Comparison of ENCODE assay signal across 8 mouse cellular contexts in genomic region chr15:101976641-101977040, GRCm38 (mm10). TPM values are rescaled to one million over a fixed set of nuclear protein-coding genes. Genes with fewer than 3 reads are reported as not detected.
DNase-seq lines count a peak whose midpoint lies in the region; ATAC-seq and TF ChIP-seq lines count a peak whose summit lies in the region.

No protein-coding gene starts in this region.

- no peak for TF ChIP-seq POLR2A in liver, adult 2 months (IDR thresholded peaks at IDR 0.05; ENCODE audit: extremely low read depth, insufficient read depth, low read length)

- no peaks in the 10 kb centered on the region for H3K9me3 ChIP-seq in embryonic facial prominence, embryonic 12.5 days
- H3K9me3 ChIP-seq in midbrain, embryonic 14.5 days (ENCODE audit: control insufficient read depth, low read length): no peaks in the 10 kb centered on the region

- H3K79me2 ChIP-seq in liver, adult 2 months (ENCODE audit: control insufficient read depth, insufficient read depth, low read length): no peaks in the 10 kb centered on the region

- 0 out of 2 replicates have a peak, but pooled peaks have one; percentile 2 for ATAC-seq in embryonic facial prominence, embryonic 12.5 days (ENCODE audit: insufficient number of reproducible peaks, insufficient read depth, low FRiP score, low TSS enrichment)
- ATAC-seq in midbrain, embryonic 14.5 days (ENCODE audit: low FRiP score, low TSS enrichment): no peak
- no peak for ATAC-seq in frontal cortex, adult (ENCODE audit: low TSS enrichment)

- H3K27ac ChIP-seq in liver, adult 2 months (replicated peaks; ENCODE audit: insufficient read depth, low read depth, low read length): peak overlapping the region; percentile 74
- H3K27ac ChIP-seq in embryonic facial prominence, embryonic 12.5 days: peak overlapping the region; percentile 77
- no peak overlapping the region for H3K27ac ChIP-seq in midbrain, embryonic 14.5 days (replicated peaks; ENCODE audit: low read depth, low read length)

- H3K9ac ChIP-seq in liver, adult 2 months (ENCODE audit: low read depth, low read length): peak overlapping the region; percentile 67
- no peak overlapping the region for H3K9ac ChIP-seq in embryonic facial prominence, embryonic 12.5 days
- peak overlapping the region; percentile 53 for H3K9ac ChIP-seq in midbrain, embryonic 14.5 days (replicated peaks; ENCODE audit: low read length)

- no peaks in the 10 kb centered on the region for H3K27me3 ChIP-seq in liver, adult 2 months (ENCODE audit: control insufficient read depth, insufficient read depth, low read length)
- H3K27me3 ChIP-seq in embryonic facial prominence, embryonic 12.5 days: 0 out of 2 replicates have a peak, but pooled peaks cover 9% of the 10 kb centered on the region
- no peaks in the 10 kb centered on the region for H3K27me3 ChIP-seq in midbrain, embryonic 14.5 days (ENCODE audit: control insufficient read depth, insufficient read depth, low read length)

- H3K4me2 ChIP-seq in embryonic facial prominence, embryonic 12.5 days (replicated peaks): peak overlapping the region; percentile 76
- peak overlapping the region; percentile 71 for H3K4me2 ChIP-seq in midbrain, embryonic 14.5 days (ENCODE audit: low read length)

- 20% methylated on average over 3 of the region's 3 CpGs for WGBS in liver, adult 2 months
- WGBS in embryonic facial prominence, embryonic 12.5 days: 53% methylated on average over 3 of the region's 3 CpGs
- WGBS in midbrain, embryonic 14.5 days: 55% methylated on average over 3 of the region's 3 CpGs

- no peak overlapping the region for H3K4me3 ChIP-seq in liver, adult 2 months (ENCODE audit: insufficient read depth, low read depth, low read length)
- H3K4me3 ChIP-seq in embryonic facial prominence, embryonic 12.5 days: no peak overlapping the region
- H3K4me3 ChIP-seq in midbrain, embryonic 14.5 days (replicated peaks; ENCODE audit: low read depth, low read length): peak overlapping the region; percentile 35; the same call in 1 of the 2 replicates

- peak; percentile 72 for DNase-seq in liver, adult 2 months (ENCODE audit: extremely low read depth, low read depth, low spot score)
- DNase-seq in liver: no peak
- DNase-seq in kidney, adult 11 months: peak; percentile 62
- DNase-seq in midbrain, embryonic 14.5 days: no peak
- no peak for DNase-seq in gastrocnemius, postnatal 10 days
- no peak for DNase-seq in frontal cortex, postnatal 36 days (ENCODE audit: low spot score in 2 of 2)

- TF ChIP-seq CTCF in liver, adult 2 months (IDR thresholded peaks at IDR 0.05; ENCODE audit: low read depth, low read length): no peak

- no peaks in the 10 kb centered on the region for H3K36me3 ChIP-seq in liver, adult 2 months (ENCODE audit: control insufficient read depth, insufficient read depth, low read length)
- no peaks in the 10 kb centered on the region for H3K36me3 ChIP-seq in embryonic facial prominence, embryonic 12.5 days
- no peaks in the 10 kb centered on the region for H3K36me3 ChIP-seq in midbrain, embryonic 14.5 days (ENCODE audit: control insufficient read depth, insufficient read depth, low read length)

- peaks cover 12% of the 10 kb centered on the region for H3K4me1 ChIP-seq in liver, adult 2 months (ENCODE audit: control insufficient read depth, insufficient read depth, low read length)
- H3K4me1 ChIP-seq in embryonic facial prominence, embryonic 12.5 days: peaks cover 28% of the 10 kb centered on the region
- peaks cover 9% of the 10 kb centered on the region; the same call in 1 of the 2 replicates for H3K4me1 ChIP-seq in midbrain, embryonic 14.5 days (ENCODE audit: control insufficient read depth, insufficient read depth, low read length)

RNA-seq across cellular contexts. Expression of gene Krt78, which starts 22.6 kb away (rescaled TPM):
- total RNA-seq in liver, adult 2 months (2014; rRNA removed): not detected in 2 replicates
- not detected in 2 replicates for polyA plus RNA-seq in liver, adult 2 months (2012; rRNA removed)
- 0.13 TPM in 1 of 2 replicates, not detected in the other for polyA plus RNA-seq in embryonic facial prominence, embryonic 12.5 days (2016; fragmentation: Nextera tagmentation; extraction: Ambion mirVana)
- polyA plus RNA-seq in midbrain, embryonic 14.5 days (2014; fragmentation: Nextera tagmentation; extraction: Ambion mirVana): not detected in 2 replicates
- not detected for total RNA-seq in gastrocnemius, postnatal 10 days (2021)

RNA-seq across cellular contexts. Expression of gene Krt8, which starts 27.6 kb away (rescaled TPM):
- 240 and 251 TPM in 2 replicates for total RNA-seq in liver, adult 2 months (2014; rRNA removed)
- polyA plus RNA-seq in liver, adult 2 months (2012; rRNA removed): 155 and 168 TPM in 2 replicates
- 45.6 and 56.5 TPM in 2 replicates for polyA plus RNA-seq in embryonic facial prominence, embryonic 12.5 days (2016; fragmentation: Nextera tagmentation; extraction: Ambion mirVana)
- 0.15 and 0.59 TPM in 2 replicates for polyA plus RNA-seq in midbrain, embryonic 14.5 days (2014; fragmentation: Nextera tagmentation; extraction: Ambion mirVana)
- total RNA-seq in gastrocnemius, postnatal 10 days (2021): 1 to 10 TPM; 1.4 to 1.7 TPM

RNA-seq across cellular contexts. Expression of gene Krt79, which starts 36.5 kb away (rescaled TPM):
- total RNA-seq in liver, adult 2 months (2014; rRNA removed): 0.09 TPM in 1 of 2 replicates, not detected in the other
- 0.04 and 0.10 TPM in 2 replicates for polyA plus RNA-seq in liver, adult 2 months (2012; rRNA removed)
- 0.28 TPM in 1 of 2 replicates, not detected in the other for polyA plus RNA-seq in embryonic facial prominence, embryonic 12.5 days (2016; fragmentation: Nextera tagmentation; extraction: Ambion mirVana)
- polyA plus RNA-seq in midbrain, embryonic 14.5 days (2014; fragmentation: Nextera tagmentation; extraction: Ambion mirVana): 0.45 and 0.69 TPM in 2 replicates
- total RNA-seq in gastrocnemius, postnatal 10 days (2021): not detected

RNA-seq across cellular contexts. Expression of gene Krt18, which starts 51.3 kb away (rescaled TPM):
- 255 and 258 TPM in 2 replicates for total RNA-seq in liver, adult 2 months (2014; rRNA removed)
- polyA plus RNA-seq in liver, adult 2 months (2012; rRNA removed): 110 and 124 TPM in 2 replicates
- polyA plus RNA-seq in embryonic facial prominence, embryonic 12.5 days (2016; fragmentation: Nextera tagmentation; extraction: Ambion mirVana): 47.5 and 50.6 TPM in 2 replicates
- polyA plus RNA-seq in midbrain, embryonic 14.5 days (2014; fragmentation: Nextera tagmentation; extraction: Ambion mirVana): 0.35 and 1.3 TPM in 2 replicates
- total RNA-seq in gastrocnemius, postnatal 10 days (2021): 1 to 10 TPM; 1.5 to 2.5 TPM

RNA-seq across cellular contexts. Expression of gene Krt4, which starts 52.1 kb away (rescaled TPM):
- not detected in 2 replicates for total RNA-seq in liver, adult 2 months (2014; rRNA removed)
- polyA plus RNA-seq in liver, adult 2 months (2012; rRNA removed): 0.06 TPM in 1 of 2 replicates, not detected in the other
- polyA plus RNA-seq in embryonic facial prominence, embryonic 12.5 days (2016; fragmentation: Nextera tagmentation; extraction: Ambion mirVana): 0.20 and 0.68 TPM in 2 replicates
- not detected in 2 replicates for polyA plus RNA-seq in midbrain, embryonic 14.5 days (2014; fragmentation: Nextera tagmentation; extraction: Ambion mirVana)
- total RNA-seq in gastrocnemius, postnatal 10 days (2021): under 1 TPM in 1 of 2 experiments, not detected in 1; 0.21 TPM

Comparison
In these comparisons a context has a peak if more than half of its experiments do, and no peak if none do; other contexts are left out.
1. DNase-seq: peak in liver, adult 2 months (single experiment) and kidney, adult 11 months (single experiment); none in liver (single experiment), midbrain, embryonic 14.5 days (single experiment), gastrocnemius, postnatal 10 days (single experiment) and frontal cortex, postnatal 36 days (0 of 2).
2. RNA of gene Krt8, which starts 27.6 kb away (polyA plus RNA-seq): 155 to 168 TPM in liver, adult 2 months and 45.6 to 56.5 TPM in embryonic facial prominence, embryonic 12.5 days; 0.15 to 0.59 TPM in midbrain, embryonic 14.5 days; every median in the first group is over 10 times any median in the second.